Mouse (Mus musculus) adipose tissue, adult 10 weeks (tissue): Measurements from ENCODE around the gene Klhl30. TPM values are rescaled to one million over a fixed set of nuclear protein-coding genes. Genes with fewer than 3 reads are reported as not detected.

Source experiments
- polyA plus RNA-seq: library from polyadenylated mRNA; stranded (reverse); fragments of 350-450 nt; fragmentation: Illumina TruSeq; extraction: RNeasy Lipid Tissue Mini Kit (QIAGEN cat#74804); gene quantifications from one replicate; pipeline ENCODE4 v1.2.3, GENCODE M21; 2014; ENCODE audit warnings: low read depth, low replicate concordance

Klhl30 gene
- 0.27 TPM for polyA plus RNA-seq

GRCm38 (mm10) chr1:91350841-91351240 is at the start of gene Klhl30:
Gene Klhl30 (plus strand): TSS chr1:91351016.

GRCm38 (mm10) chr1:91321760-91322438 is 28.9 kb upstream of the Klhl30 start, which contains the start of gene Espnl:
Gene Espnl (plus strand): TSS chr1:91322075.

GRCm38 (mm10) chr1:91366215-91367108 is 15.6 kb downstream of the Klhl30 start, which contains the start of gene Erfe:
Gene Erfe (plus strand): TSS chr1:91366430.

GRCm38 (mm10) chr1:91398260-91399062 is 47.6 kb downstream of the Klhl30 start, which contains the start of gene Ilkap:
Gene Ilkap (minus strand): TSS chr1:91398815.

Other genes starting within 250 kb of the Klhl30 start
- gene Rbm44, start 205.9 kb upstream of the Klhl30 start, polyA plus RNA-seq, result 0.88 TPM
- gene Ramp1, start 171.2 kb upstream of the Klhl30 start, polyA plus RNA-seq, result 35.0 TPM
- 45.3 TPM for gene Ube2f, start 100.7 kb upstream of the Klhl30 start, polyA plus RNA-seq
- gene Scly, start 52.7 kb upstream of the Klhl30 start, polyA plus RNA-seq, result 15.7 TPM
- gene Espnl, start 28.9 kb upstream of the Klhl30 start, polyA plus RNA-seq, result 0.12 TPM
- gene Erfe, start 15.4 kb downstream of the Klhl30 start, polyA plus RNA-seq, result 0.21 TPM
- gene Ilkap, start 47.8 kb downstream of the Klhl30 start, polyA plus RNA-seq, result 60.2 TPM
- gene Hes6, start 63.0 kb downstream of the Klhl30 start, polyA plus RNA-seq, result 23.1 TPM
- 6.5 TPM for gene Per2, start 108.3 kb downstream of the Klhl30 start, polyA plus RNA-seq
- 9.2 TPM for gene Traf3ip1, start 143.6 kb downstream of the Klhl30 start, polyA plus RNA-seq
- 10.4 TPM for gene Asb1, start 189.5 kb downstream of the Klhl30 start, polyA plus RNA-seq